Mouse (Mus musculus): Measurements from ENCODE around the gene Ikzf5.
"Not testable (repeated sequence)": the region's sequence is repeated elsewhere in the genome, so short reads cannot be mapped to it uniquely, and the experiment has no call there.

Ikzf5 gene

GRCm38 (mm10) chr7:131410416-131411058 lies at the start of gene Ikzf5, which contains the start of gene Acadsb:
Gene Ikzf5 (minus strand): TSS chr7:131410521.
Gene Acadsb (plus strand): TSS chr7:131410601.
- peak; percentile 98 for DNase-seq

DNA sequence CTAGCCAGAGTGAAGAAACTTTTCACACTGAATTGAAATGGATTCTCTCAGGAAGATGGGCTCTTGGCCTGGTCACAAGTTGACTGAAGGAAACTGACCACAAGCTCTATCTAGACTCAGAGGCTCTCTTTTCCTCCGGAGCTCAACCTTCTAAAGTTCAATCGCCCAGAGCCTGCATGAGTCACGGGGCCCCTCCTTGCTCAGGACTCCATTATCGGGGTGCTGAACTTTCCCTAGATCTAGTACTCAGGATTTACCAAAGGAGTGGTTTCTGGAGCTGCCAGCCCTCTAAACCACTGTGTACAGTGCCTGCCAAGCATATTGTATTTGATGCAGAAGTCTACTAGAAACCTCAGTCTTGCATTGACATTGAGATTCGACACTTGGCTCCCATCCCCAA lies 46.4 kb upstream of the Ikzf5 start:
- DNase-seq = no peak

GRCm38 (mm10) chr7:131437051-131437450 lies 26.7 kb upstream of the Ikzf5 start:
- DNase-seq = no peak

- no peak for DNase-seq
These were observed 24.0 kb upstream of the Ikzf5 start for GRCm38 (mm10) chr7:131434276-131434675.

- peak; percentile 74 for DNase-seq
These were observed 21.9 kb upstream of the Ikzf5 start for GRCm38 (mm10) chr7:131432244-131432643.

DNA sequence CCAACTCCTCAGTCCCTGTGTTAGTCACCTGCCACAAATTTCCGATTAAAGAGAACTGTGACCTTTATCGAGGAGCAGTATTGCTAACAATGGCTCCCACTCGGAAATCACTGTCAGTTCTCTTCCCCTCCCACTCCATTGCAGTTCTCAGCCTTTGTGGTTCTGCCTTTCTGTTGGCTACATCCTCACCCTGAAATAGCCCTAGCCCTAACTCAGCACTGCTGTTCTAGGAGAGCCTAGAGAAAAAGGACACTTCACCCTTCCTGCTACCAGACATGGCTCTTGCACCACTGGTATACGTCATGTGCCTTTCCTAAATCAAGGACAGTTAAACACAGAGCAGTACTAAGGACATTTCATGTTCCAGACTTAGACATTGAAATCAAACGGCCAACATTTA lies 17.0 kb upstream of the Ikzf5 start:
- no peak for DNase-seq

GRCm38 (mm10) chr7:131424912-131425311 lies 14.6 kb upstream of the Ikzf5 start:
- DNase-seq = no peak

GRCm38 (mm10) chr7:131417605-131418004 lies 7.3 kb upstream of the Ikzf5 start:
- DNase-seq = no peak

- not testable (repeated sequence) for DNase-seq
These were observed 6.4 kb upstream of the Ikzf5 start for GRCm38 (mm10) chr7:131416742-131417141.

DNA sequence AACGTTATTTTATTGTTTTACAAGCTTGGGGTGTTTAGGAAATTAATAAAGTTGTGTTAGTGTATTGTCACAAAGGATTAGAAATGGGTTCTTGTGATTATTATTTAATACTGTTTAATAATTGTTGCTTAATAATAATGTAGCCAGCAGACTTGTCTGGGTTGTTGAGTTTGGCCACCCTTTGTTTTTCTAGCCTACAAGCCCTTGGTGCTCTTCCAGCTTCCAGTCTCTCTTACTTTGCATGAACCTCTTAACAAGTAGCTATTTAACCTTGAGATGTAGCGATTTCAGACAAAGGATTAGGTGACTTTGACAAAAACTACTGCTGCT lies 1.6 kb upstream of the Ikzf5 start:
- no peak for DNase-seq

- no peak for DNase-seq
These were observed 1.1 kb upstream of the Ikzf5 start for GRCm38 (mm10) chr7:131411221-131411940.

DNA sequence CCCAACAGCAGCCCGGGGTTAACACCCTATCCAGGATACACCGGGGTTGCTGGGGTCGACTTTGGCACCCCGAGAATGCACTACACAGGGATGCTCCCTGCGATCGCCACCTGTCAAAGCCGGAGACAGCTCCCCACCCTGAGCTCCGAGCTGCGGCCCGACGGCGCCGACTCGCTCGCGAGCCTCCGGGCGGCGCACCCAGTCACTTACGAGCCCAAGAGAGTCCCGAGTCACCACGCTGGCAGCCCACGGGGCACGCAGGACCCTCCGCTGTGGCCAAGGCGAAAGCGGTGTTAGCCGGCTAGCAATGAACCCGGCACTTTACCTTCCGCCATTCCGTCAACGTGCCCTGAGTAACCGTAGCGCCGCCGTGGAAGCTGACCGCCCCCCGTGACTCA lies 334 bp downstream of the Ikzf5 start:
- peak; percentile 39 for DNase-seq

DNA sequence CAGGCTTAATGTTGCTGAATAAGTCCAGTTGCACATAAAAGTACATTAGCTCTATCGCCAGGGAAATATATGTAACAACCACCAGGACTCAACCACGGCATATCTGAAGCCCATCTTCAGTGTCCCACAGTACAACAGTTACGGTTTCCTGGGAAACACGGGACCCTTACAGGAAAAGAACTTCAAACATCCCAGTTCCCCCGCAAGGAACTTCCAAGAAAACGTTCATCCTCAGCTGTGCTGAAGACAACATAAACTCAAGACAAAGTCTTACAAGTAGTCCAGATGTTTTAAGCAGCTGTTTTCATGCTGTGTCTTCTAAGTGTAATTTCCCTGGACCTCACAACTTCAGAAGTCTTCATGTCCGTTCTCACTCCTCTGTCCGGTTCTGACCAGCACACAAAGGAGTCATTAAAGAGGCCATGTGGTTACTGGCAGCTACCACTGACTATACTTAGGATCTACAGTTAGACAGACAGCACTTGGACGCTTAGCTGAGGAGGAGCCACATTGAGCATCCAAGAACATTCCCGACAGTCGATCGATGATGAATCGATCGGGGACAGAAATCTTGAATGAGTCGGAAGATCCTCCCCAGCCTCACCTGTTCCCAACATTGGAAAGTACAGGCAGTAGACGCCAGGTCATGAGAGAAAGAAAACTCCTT lies 867 bp downstream of the Ikzf5 start:
- DNase-seq = peak; percentile 51

GRCm38 (mm10) chr7:131391761-131392160 lies 18.6 kb downstream of the Ikzf5 start:
- DNase-seq = not testable (repeated sequence)

GRCm38 (mm10) chr7:131371880-131372651 lies 38.3 kb downstream of the Ikzf5 start:
- DNase-seq = peak; percentile 22

DNA sequence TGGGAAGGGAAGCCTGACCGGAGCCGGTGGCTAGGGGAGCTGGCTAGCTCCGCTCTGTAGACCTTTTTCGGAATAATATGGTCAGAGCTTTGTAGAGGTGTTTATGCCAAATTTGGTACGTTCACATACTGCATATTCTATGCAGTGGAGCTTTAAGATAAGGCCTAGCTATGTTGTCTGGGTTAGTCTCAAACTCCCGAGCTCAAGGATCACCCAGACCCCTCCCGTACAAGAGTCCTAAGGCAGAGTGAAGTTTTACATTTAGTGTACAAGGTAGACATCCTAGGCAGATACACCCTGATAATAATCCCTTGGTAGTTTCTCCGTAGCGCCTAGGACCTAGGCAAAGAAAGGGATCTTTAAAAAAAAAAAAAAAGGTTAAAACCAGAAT lies 38.9 kb downstream of the Ikzf5 start:
- DNase-seq = no peak

GRCm38 (mm10) chr7:131370648-131371469 lies 39.5 kb downstream of the Ikzf5 start, which contains the start of gene Pstk:
Gene Pstk (plus strand): TSS chr7:131371141.
- peak; percentile 94 for DNase-seq

DNA sequence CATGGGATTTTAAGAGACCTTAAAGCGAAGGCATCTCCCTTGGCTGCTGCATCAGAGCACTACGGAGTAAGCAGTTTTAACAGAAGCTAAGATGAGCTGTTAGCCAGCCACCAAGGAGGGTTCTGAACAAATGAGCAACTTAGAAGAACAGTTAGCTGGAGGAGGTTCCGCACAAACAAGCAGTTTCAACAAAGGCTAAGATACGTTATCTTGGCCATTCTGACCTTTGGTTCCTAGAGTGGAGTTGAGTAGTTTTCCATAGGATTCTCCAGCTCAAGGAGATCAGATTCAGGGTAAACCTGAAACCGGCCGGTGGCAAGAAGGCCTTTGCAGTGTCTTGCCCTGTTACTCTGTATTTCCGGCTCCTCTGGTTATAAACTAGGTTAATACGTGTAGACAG lies 46.2 kb downstream of the Ikzf5 start:
- no peak for DNase-seq

DNA sequence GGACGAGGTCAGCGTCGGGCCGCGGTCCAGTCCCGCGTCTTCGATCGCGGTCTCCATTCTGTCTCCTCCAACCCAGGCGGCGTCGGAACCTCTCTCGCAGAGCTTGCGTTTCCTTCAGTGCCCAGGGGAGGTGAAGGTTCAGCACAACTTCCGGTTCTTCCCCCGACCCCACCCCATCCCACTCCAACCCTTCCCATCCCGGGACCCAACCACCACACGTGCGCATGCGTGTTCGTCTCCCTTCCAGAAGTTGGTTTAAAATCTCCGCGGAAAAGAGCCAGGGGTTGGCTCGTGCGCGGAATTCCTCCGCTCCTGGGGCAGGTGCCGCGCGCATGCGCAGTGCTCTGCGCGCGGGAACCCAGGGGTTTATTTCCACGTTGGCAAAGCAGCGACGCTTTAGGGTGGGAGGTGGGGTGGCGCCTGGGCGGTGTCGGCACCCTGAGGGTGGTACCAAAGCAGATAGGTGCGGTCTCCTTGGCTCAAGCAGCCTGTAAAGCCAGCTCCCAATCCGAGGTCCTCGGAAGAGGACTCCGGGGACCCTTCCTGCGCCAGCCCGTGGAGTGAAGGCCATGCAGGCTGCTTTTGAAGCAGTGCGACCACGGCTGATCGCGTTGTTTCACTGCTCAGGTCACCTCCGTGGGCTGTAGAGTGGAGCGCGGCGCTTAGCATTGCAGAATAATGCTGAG lies 47.6 kb downstream of the Ikzf5 start, which contains the start of gene 2310057M21Rik:
2310057M21Rik (minus strand) TSS at position 145 of the 686 bp plus-strand sequence.
- DNase-seq = peak; percentile 98

DNA sequence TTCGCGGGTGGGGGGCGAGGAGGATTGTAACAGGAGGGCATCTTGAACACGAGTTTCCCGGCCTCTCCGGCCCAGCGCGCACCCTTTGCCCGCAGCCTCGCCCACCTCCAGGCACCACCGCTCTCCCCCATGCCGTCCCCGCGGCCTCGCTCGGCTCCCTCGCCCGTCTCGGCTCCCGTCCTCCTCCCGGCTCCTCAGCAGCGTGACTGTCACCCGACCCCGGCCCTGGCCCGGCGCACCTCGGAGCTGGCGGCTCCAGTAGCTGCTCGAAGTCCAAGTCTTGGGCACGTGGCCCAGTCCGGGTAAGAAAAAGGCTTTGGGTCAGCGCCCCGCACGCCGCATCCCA lies 48.1 kb downstream of the Ikzf5 start:
- DNase-seq = no peak

DNA sequence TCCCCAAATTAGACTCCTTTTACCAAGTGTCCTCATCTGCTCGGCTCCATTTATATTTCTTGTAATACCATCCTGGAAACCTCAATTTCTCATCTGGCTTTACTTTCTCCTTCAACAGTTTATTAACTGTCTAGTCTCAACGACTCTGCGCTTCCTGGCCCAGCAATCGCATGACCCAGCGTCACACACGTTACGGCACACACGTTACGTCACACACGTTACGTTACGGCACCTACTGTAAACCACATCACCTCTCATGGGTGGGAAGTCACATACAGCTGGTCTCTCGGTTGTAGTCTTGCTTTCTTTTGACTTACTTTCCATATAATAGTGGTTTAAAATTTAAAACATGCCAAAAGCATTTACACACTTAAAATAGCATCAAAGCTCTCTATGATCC lies 54.2 kb downstream of the Ikzf5 start:
- no peak for DNase-seq

Measured in embryo, embryonic 11 days (tissue).